Mouse (Mus musculus) embryonic fibroblast, embryonic 13.5 days (primary cell): ENCODE measurements around the gene Chac1. TPM values are rescaled to one million over a fixed set of nuclear protein-coding genes. Genes with fewer than 3 reads are reported as not detected.

Source experiments
- H3K27ac ChIP-seq: 2 replicates; pipeline ENCODE4 v1.5.1; 2012; ENCODE audit warnings: low read length, control low read depth, inconsistent platforms; ENCODE audit not compliant: insufficient read depth
- H3K4me1 ChIP-seq: 2 replicates; pipeline ENCODE4 v1.6.1; 2011; ENCODE audit warnings: low read length; ENCODE audit not compliant: control insufficient read depth, insufficient read depth
- H3K4me3 ChIP-seq: 2 replicates; pipeline ENCODE4 v1.5.1; 2011; ENCODE audit warnings: mild to moderate bottlenecking, control low read depth, low read length; ENCODE audit not compliant: insufficient read depth
- CTCF ChIP-seq: IDR thresholded peaks from 2 replicates; pipeline ENCODE4 v1.5.1; 2011; ENCODE audit warnings: mild to moderate bottlenecking, control low read depth, low read length, moderate library complexity, borderline replicate concordance; ENCODE audit not compliant: insufficient read depth
- POLR2A ChIP-seq: IDR thresholded peaks from 2 replicates; pipeline ENCODE4 v1.6.1; 2011; ENCODE audit warnings: low read depth, mild to moderate bottlenecking, control low read depth, low read length, moderate library complexity
- polyA plus RNA-seq: library from polyadenylated mRNA; stranded (reverse); fragments of >200 nt; gene quantifications from 2 replicates; pipeline ENCODE4 v1.2.4, GENCODE M21; 2011; ENCODE audit warnings: low read depth; ENCODE audit not compliant: missing spikeins, insufficient read length

The Chac1 gene
- polyA plus RNA-seq, 1 experiment: 58.5 TPM

- TF ChIP-seq CTCF: peak; percentile 63; the same call in 1 of the 2 replicates
- TF ChIP-seq POLR2A: peak; percentile 33; the same call in 1 of the 2 replicates
- H3K27ac ChIP-seq: no peak overlapping the region
- H3K4me3 ChIP-seq: peak overlapping the region; percentile 31
- no peaks in the 10 kb centered on the region for H3K4me1 ChIP-seq
Measured at GRCm38 (mm10) chr2:119337425-119338265, 13.4 kb upstream of the Chac1 start.

- Histone ChIP-seq H3K27ac (no peak overlapping the region), H3K4me1 (no peaks in the 10 kb centered on the region; the same call in 1 of the 2 replicates), H3K4me3 (no peak overlapping the region)
- TF ChIP-seq POLR2A (no peak), CTCF (no peak)
Measured at GRCm38 (mm10) chr2:119344537-119345138, 6.4 kb upstream of the Chac1 start.

DNA sequence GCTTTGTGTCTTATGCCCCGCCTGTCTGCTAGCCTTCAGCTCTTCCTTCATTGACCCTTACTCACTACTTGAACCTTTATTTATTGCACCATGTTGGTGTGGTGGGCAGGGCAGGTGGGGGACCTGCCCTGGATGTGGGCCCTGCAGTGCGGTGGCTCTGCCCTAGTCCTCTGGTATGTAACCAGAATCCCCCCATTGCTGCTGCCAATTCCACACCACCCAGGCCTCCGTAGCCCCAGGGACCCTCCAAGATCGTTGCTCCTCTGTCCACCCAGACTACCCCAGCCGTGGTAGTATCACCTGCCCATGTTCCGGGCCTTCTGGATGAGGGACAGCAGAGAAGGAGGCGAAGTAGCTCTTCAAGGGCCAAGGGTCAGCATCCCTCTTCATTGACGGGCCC is 2.7 kb downstream of the Chac1 start:
- peaks cover 4% of the 10 kb centered on the region; the same call in 1 of the 2 replicates for H3K4me1 ChIP-seq
- no peak overlapping the region for H3K4me3 ChIP-seq
- TF ChIP-seq POLR2A (no peak), CTCF (no peak)
- H3K27ac ChIP-seq: no peak overlapping the region

GRCm38 (mm10) chr2:119355089-119355488 is 4.1 kb downstream of the Chac1 start:
- H3K27ac ChIP-seq: no peak overlapping the region
- peaks cover 4% of the 10 kb centered on the region; the same call in 1 of the 2 replicates for H3K4me1 ChIP-seq
- H3K4me3 ChIP-seq: no peak overlapping the region
- peak; percentile 65 for TF ChIP-seq POLR2A
- TF ChIP-seq CTCF: no peak

DNA sequence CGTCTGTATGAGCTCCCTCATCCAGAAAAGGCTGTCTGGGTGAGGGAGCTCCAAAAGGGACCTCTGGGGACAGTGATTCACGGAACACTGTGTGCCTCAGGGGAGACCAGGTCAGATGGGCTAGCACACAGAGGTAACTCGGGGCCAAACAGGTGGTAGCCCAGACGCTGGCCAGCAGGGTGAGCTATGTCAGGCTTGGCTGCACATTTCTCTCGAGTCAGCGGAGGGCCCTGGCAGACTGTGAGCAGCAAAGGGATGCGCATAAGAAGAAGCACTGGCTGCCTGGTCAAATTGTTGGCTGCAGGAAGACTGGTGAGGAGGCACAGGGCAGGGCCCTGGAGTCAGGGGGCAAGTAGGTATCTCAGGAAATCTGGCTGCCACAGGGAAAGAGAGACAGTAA is 4.6 kb downstream of the Chac1 start:
- Histone ChIP-seq H3K4me3 (no peak overlapping the region), H3K27ac (no peak overlapping the region), H3K4me1 (peaks cover 4% of the 10 kb centered on the region; the same call in 1 of the 2 replicates)
- TF ChIP-seq CTCF (peak; percentile 16; the same call in 1 of the 2 replicates), POLR2A (peak; percentile 55; the same call in 1 of the 2 replicates)

GRCm38 (mm10) chr2:119356310-119356709 is 5.3 kb downstream of the Chac1 start:
- no peak overlapping the region for H3K27ac ChIP-seq
- H3K4me1 ChIP-seq: peaks cover 4% of the 10 kb centered on the region; the same call in 1 of the 2 replicates
- TF ChIP-seq CTCF (no peak), POLR2A (peak; percentile 79)
- H3K4me3 ChIP-seq: no peak overlapping the region

DNA sequence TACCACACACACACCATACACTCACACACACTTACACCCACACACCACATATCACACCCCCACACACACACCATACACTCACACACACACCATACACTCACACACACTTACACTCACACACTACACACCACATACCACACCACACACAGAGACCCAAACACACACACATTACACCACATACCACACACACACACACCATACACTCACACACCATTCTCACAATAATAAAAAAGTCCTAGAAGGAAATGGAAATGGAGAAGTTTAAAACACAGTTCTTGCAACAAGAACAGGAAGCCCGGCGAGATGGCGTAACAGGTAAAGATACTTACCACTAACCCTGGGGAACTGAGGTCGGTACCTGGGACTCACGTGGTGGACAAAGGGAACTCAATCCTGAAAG is 5.8 kb downstream of the Chac1 start:
- H3K27ac ChIP-seq: no peak overlapping the region
- no peak overlapping the region for H3K4me3 ChIP-seq
- TF ChIP-seq POLR2A (no peak; the same call in 1 of the 2 replicates), CTCF (no peak)
- H3K4me1 ChIP-seq: peaks cover 4% of the 10 kb centered on the region; the same call in 1 of the 2 replicates

DNA sequence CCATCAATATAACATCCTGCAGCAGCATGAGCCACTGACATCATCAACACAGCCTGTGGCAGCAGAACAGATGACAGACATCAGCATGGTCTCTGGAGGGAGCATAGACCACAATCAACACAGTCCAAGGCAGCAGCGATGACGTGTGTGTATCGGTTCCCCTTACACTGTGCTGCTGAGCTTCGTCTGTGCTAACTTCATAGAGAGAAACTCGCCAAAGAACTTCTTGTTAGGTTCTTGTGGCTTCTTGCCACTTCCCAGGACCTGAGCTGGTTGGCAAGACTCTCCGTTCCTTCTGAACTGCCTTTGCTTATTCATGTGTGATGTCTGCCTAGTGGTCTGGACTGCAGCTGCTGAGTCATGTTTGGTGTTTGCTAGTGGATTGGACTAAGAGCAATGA is 7.2 kb downstream of the Chac1 start:
- TF ChIP-seq CTCF: no peak
- TF ChIP-seq POLR2A: no peak
- Histone ChIP-seq H3K27ac (no peak overlapping the region), H3K4me3 (no peak overlapping the region), H3K4me1 (no peaks in the 10 kb centered on the region)

DNA sequence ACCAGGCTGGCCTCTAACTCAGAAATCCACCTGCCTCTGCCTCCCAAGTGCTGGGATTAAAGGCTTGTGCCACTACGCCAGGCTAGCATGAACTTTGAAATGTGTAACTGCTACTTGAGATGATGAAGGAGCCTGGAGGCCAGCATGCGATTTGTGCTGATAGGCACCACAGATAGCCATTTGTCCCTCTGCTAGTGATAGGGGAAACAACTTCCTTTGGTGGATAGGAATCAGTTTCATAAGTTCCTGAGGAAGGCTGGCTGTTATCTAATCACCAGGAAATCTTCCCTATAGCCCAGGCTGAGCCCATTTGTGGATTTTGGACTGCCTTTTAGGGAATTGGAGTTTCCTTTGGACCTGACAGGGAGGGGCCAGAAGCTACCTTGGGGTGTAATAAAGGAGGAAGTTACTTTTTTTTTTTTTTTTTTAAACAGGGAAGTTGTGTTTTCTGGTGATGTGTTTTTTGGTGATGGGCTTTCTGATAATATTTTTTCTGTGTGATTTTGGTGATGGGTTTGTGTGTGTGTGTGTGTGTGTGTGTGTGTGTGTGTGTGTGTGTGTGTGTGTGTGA is 8.8 kb downstream of the Chac1 start:
- TF ChIP-seq CTCF (no peak), POLR2A (no peak)
- Histone ChIP-seq H3K4me3 (no peak overlapping the region), H3K4me1 (no peaks in the 10 kb centered on the region), H3K27ac (no peak overlapping the region)
